Mouse (Mus musculus) splenic B cell, adult 2 months (primary cell): Measurements from ENCODE around the gene Frem1.

Experiments
- DNase-seq: peaks from one replicate; pipeline ENCODE4 v3.0.0-alpha.2; 2011; ENCODE audit warnings: low read depth, low spot score
- H3K27me3 ChIP-seq: 2 replicates; pipeline ENCODE4 v1.6.1; 2012; ENCODE audit warnings: mild to moderate bottlenecking, low read length, moderate library complexity, mixed read lengths; ENCODE audit not compliant: control insufficient read depth, poor library complexity, insufficient read depth, severe bottlenecking
- H3K36me3 ChIP-seq: 2 replicates; pipeline ENCODE4 v1.6.1; 2012; ENCODE audit warnings: mild to moderate bottlenecking, low read length, moderate library complexity, mixed read lengths; ENCODE audit not compliant: control insufficient read depth, poor library complexity, insufficient read depth, severe bottlenecking

Frem1 gene

DNA sequence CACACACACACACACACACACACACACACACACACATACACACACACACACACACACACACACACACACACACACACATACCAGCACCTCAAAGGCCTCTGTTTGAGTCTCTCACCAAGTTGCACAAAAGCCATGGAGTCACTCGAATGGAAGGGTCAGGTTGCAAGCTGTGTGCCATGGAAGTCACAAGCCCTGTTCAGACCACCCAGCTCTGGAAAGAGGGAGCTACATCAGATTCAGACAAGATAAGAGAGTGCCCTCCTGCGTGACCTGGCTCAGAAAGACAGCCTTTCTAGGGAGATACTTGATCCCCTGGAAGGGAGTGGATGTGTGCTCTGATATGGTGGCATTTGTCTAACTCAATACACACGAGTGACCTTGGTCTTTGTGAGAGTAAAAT lies 2.9 kb downstream of the Frem1 start:
- Histone ChIP-seq H3K27me3 (no peaks in the 10 kb centered on the region), H3K36me3 (no peaks in the 10 kb centered on the region)
- DNase-seq, result no peak

GRCm38 (mm10) chr4:83048561-83048960 lies 3.6 kb downstream of the Frem1 start:
- Histone ChIP-seq H3K36me3 (no peaks in the 10 kb centered on the region), H3K27me3 (no peaks in the 10 kb centered on the region)
- DNase-seq, result no peak

DNA sequence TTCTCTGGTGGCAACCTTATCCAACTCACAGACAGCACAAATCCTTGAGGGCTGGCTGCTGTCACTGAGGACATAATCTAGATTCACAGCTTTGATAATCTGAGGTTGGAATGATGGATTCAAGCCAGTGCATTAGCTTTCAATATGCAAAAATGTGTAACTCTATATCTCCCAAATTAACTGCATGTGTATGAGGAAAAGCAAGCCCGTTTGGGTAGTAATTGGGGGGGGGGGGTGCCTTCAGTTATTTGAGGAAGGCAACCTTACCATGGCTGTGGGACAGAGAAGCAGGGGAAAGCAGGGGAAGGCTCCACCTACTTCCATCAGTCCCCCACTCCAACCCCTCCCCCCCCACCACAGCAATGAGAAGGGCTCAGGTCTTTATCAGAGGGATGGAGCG lies 5.3 kb downstream of the Frem1 start:
- no peak for DNase-seq
- H3K36me3 ChIP-seq, result no peaks in the 10 kb centered on the region
- no peaks in the 10 kb centered on the region for H3K27me3 ChIP-seq

DNA sequence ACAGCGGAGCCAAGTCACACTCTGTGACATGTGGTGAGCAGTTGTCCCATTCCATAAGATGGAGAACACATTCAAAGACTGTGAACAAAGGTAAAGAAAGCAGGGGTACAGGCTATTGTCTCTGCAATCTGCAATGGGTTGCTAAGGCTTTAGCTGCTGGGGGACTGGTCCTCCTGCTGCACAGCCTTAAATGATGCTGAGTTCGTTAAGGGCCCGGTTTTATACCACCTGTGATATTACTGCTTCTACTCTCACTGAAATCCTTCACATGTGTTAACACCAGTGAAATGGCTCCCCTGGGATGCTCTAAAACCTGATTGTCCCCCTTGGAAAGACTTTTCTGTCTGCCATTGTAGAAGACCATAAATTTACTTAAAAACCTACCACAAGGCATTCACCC lies 6.1 kb downstream of the Frem1 start:
- Histone ChIP-seq H3K36me3 (no peaks in the 10 kb centered on the region), H3K27me3 (no peaks in the 10 kb centered on the region)
- DNase-seq, result no peak

- DNase-seq, result no peak
- Histone ChIP-seq H3K27me3 (no peaks in the 10 kb centered on the region), H3K36me3 (no peaks in the 10 kb centered on the region)
Measured at GRCm38 (mm10) chr4:83045266-83045665, 6.9 kb downstream of the Frem1 start.

DNA sequence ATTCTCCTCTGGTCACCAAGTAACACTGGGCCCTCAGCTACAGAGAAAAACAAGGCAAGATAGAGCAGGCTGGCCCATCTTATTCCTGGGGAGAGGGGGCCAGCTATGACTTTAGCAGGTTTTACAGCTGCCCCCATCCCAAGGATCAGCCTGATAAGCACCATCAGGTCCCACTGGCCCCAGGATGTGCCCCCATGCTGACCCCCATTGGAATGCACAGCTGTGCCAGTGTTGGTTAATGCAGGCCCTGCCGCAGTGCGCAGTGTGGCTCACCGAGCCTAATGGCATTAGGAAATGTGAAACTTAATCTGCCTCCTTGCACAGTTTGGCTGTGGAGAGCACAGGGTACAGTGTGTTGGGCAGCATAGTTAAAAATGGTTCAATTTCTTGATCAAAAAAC lies 11.4 kb downstream of the Frem1 start:
- no peaks in the 10 kb centered on the region for H3K36me3 ChIP-seq
- no peaks in the 10 kb centered on the region for H3K27me3 ChIP-seq
- no peak for DNase-seq

DNA sequence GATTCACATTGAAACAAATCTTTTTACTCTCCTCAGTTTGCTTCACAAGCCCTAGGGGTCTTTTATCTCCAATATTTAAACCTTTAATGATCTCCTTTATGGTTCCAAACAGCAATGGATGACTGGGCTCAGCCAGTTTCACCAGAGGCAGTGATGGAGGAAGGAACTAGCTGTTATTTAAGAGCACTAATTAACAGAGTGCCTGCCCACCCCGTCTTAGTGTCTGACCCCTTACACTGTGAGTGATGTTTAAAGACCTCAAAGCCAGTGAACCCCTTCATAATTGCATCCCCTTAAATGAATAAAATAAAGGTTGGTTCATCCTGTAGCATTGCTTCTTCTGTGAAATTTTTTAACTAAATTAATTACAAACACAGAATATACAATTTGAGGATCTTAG lies 19.4 kb downstream of the Frem1 start:
- Histone ChIP-seq H3K27me3 (no peaks in the 10 kb centered on the region), H3K36me3 (no peaks in the 10 kb centered on the region)
- no peak for DNase-seq

GRCm38 (mm10) chr4:83031591-83031990 lies 20.5 kb downstream of the Frem1 start:
- H3K36me3 ChIP-seq, result no peaks in the 10 kb centered on the region
- no peak for DNase-seq
- no peaks in the 10 kb centered on the region for H3K27me3 ChIP-seq

DNA sequence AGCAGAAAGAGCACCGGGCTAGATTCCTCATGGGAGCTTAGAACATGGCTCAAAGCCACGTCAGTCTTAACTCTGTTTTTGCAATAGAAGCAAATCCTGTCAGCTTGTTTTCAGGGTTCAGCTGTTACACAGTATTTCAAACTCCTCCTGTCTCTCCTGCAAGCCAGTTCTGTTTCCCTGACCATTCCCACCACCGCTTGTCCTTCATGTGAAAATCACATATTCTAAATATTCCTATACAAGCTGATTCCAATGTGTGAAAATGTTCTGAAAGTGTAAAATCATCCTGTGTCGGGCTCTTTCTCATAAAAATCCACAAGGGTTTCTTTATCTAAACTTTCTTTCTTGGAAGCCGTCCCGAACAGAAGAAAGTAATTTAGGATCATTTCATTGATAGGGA lies 22.0 kb downstream of the Frem1 start:
- no peak for DNase-seq
- H3K36me3 ChIP-seq, result no peaks in the 10 kb centered on the region
- H3K27me3 ChIP-seq, result no peaks in the 10 kb centered on the region

GRCm38 (mm10) chr4:83020759-83021555 lies 31.2 kb downstream of the Frem1 start:
- no peaks in the 10 kb centered on the region for H3K36me3 ChIP-seq
- no peak for DNase-seq
- no peaks in the 10 kb centered on the region for H3K27me3 ChIP-seq

- no peaks in the 10 kb centered on the region for H3K27me3 ChIP-seq
- DNase-seq, result no peak
- H3K36me3 ChIP-seq, result no peaks in the 10 kb centered on the region
Measured at GRCm38 (mm10) chr4:83018111-83019105, 33.7 kb downstream of the Frem1 start.

DNA sequence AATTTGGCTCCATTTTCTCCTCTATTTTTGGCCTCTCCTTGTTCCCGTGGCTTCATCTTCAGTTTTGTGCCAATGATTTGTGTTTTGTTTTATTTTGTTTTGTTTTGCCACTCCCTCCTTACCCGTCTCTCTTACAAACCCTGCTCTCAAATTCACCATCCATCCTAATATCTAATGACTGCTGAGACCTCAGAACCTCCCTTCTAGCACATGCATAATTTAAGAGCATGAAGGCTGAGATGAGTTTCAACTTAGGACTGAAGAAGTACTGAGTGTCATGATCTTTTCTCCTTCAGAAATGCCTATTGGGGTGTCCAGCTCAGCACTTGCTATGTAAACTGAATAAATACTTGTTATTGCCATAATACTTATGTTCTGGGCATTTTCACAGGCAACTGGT lies 37.6 kb downstream of the Frem1 start:
- Histone ChIP-seq H3K36me3 (no peaks in the 10 kb centered on the region), H3K27me3 (no peaks in the 10 kb centered on the region)
- DNase-seq, result no peak

GRCm38 (mm10) chr4:83004086-83004485 lies 48.1 kb downstream of the Frem1 start:
- Histone ChIP-seq H3K36me3 (no peaks in the 10 kb centered on the region), H3K27me3 (no peaks in the 10 kb centered on the region)
- no peak for DNase-seq

DNA sequence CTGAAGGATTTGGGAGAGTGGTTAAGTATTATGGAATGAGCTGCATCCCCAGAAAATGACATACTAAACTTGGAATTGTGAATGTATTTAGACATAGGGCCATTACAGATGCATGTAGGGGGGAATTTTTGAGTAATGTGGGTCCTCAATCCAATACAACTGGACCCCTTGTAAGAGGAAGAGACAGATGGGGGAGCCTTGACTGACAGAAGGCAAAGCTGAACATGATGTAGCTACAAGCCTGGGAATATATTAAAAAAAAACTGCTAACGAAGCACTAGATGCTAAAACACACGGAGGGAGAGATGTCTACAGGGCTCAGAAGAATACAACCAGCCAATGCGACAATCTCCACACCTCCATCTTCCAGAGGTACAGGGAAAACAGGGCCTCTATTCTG lies 60.1 kb downstream of the Frem1 start:
- H3K36me3 ChIP-seq, result no peaks in the 10 kb centered on the region
- H3K27me3 ChIP-seq, result no peaks in the 10 kb centered on the region
- DNase-seq, result no peak

DNA sequence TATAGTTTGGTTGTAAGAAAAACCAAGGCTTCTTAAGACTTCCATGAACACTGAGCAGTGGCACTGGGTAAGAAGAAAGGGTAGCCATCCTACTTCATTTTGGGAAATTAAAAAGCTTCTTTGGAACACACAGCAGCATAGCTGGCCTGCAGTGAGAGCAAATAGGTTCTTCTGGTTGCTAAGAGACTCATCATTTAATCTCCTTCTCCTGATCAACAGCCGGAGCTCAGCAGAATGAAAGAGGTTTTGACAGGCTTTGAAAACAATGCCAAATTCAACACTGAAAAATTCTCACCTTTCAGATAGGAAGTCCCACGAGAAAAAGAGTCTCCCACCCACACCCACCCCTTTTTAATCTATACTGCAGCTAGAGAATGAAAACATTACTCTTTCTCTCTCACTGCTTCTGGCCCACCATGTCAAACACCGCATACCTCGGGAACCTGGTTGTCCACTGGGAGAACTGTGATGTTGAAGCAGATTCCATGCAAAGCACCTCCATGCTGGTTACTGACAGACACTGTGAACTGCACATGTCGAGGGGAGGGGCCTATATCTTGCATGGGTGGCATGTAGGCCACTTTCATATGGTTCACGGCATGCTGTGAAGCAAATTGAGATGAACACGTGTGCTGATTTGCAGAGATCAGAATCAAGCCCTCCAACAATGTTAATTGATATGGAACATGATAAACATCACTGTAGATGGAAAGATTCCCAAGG lies 61.0 kb downstream of the Frem1 start:
- no peaks in the 10 kb centered on the region for H3K27me3 ChIP-seq
- DNase-seq, result no peak
- H3K36me3 ChIP-seq, result no peaks in the 10 kb centered on the region
